11 mouse cellular contexts compared by ENCODE assay signal in genomic region chr7:112743063-112743462, GRCm38 (mm10).
DNase-seq lines count a peak whose midpoint lies in the region; ATAC-seq lines count a peak whose summit lies in the region.
"Had no signal": no experiment of that assay in that cellular context is flagged by ENCODE, and none has a peak within 500 bp of the region (broad histone marks: within the 10 kb centered on the region; RNA-seq: fewer than 3 reads in every experiment).

No protein-coding gene starts in this region.

- peaks cover 26% of the 10 kb centered on the region for H3K4me1 ChIP-seq in lung, embryonic 16.5 days (replicated peaks; ENCODE audit: control insufficient read depth, insufficient read depth, low read length)
- H3K4me1 ChIP-seq in hindbrain, embryonic 13.5 days (replicated peaks) = peaks cover 51% of the 10 kb centered on the region
- peaks cover 35% of the 10 kb centered on the region for H3K4me1 ChIP-seq in stomach, embryonic 15.5 days

- no peak for ATAC-seq in lung, embryonic 16.5 days (ENCODE audit: low read depth)
- no peak for ATAC-seq in hindbrain, embryonic 13.5 days (ENCODE audit: low FRiP score)
- peak; percentile 54; the same call in 1 of the 2 replicates for ATAC-seq in stomach, embryonic 15.5 days (ENCODE audit: insufficient read depth, low FRiP score, low read depth)
- ATAC-seq: Patski had no signal

- H3K9me3 ChIP-seq in lung, embryonic 16.5 days (ENCODE audit: control insufficient read depth, low read length) = no peaks in the 10 kb centered on the region
- H3K9me3 ChIP-seq in hindbrain, embryonic 13.5 days = no peaks in the 10 kb centered on the region
- no peaks in the 10 kb centered on the region for H3K9me3 ChIP-seq in stomach, embryonic 15.5 days
- H3K9me3 ChIP-seq: liver, embryonic 13.5 days had no signal

- no peaks in the 10 kb centered on the region for H3K36me3 ChIP-seq in lung, embryonic 16.5 days (ENCODE audit: control insufficient read depth, insufficient read depth, low read length)
- no peaks in the 10 kb centered on the region for H3K36me3 ChIP-seq in hindbrain, embryonic 13.5 days
- H3K36me3 ChIP-seq in stomach, embryonic 15.5 days = no peaks in the 10 kb centered on the region
- H3K36me3 ChIP-seq: liver, embryonic 13.5 days had no signal

- H3K4me3 ChIP-seq in lung, embryonic 16.5 days (ENCODE audit: low read length) = no peak overlapping the region
- H3K4me3 ChIP-seq in hindbrain, embryonic 13.5 days = no peak overlapping the region
- no peak overlapping the region for H3K4me3 ChIP-seq in stomach, embryonic 15.5 days (replicated peaks)
- H3K4me3 ChIP-seq: liver, embryonic 13.5 days had no signal

- no peak overlapping the region for H3K4me2 ChIP-seq in lung, embryonic 16.5 days (ENCODE audit: low read depth, low read length)
- H3K4me2 ChIP-seq in hindbrain, embryonic 13.5 days = 0 out of 2 replicates have a peak overlapping the region, but pooled peaks have one; percentile 32
- peak overlapping the region; percentile 26 for H3K4me2 ChIP-seq in stomach, embryonic 15.5 days

- no peak for DNase-seq in lung, postnatal 36 days
- DNase-seq in kidney, postnatal 14 days = peak; percentile 57
- no peak for DNase-seq in testis, postnatal 14 days (ENCODE audit: low spot score)
- DNase-seq in lung, adult 18-20 months = no peak
- DNase-seq in cerebellum, adult 18-20 months = no peak
- DNase-seq: liver, embryonic 13.5 days; thymus, adult 2 months had no signal

- peak overlapping the region; percentile 36 for H3K27ac ChIP-seq in lung, embryonic 16.5 days (ENCODE audit: low read length)
- H3K27ac ChIP-seq in hindbrain, embryonic 13.5 days = peak overlapping the region; percentile 37; the same call in 1 of the 2 replicates
- peak overlapping the region; percentile 67 for H3K27ac ChIP-seq in stomach, embryonic 15.5 days
- H3K27ac ChIP-seq: liver, embryonic 13.5 days had no signal

- no peak overlapping the region for H3K9ac ChIP-seq in lung, embryonic 16.5 days (ENCODE audit: low read length)
- H3K9ac ChIP-seq in hindbrain, embryonic 13.5 days = no peak overlapping the region
- no peak overlapping the region for H3K9ac ChIP-seq in stomach, embryonic 15.5 days
- H3K9ac ChIP-seq: liver, embryonic 13.5 days had no signal

- 36% methylated on average over 7 of the region's 7 CpGs for WGBS in lung, embryonic 16.5 days
- 22% methylated on average over 7 of the region's 7 CpGs for WGBS in hindbrain, embryonic 13.5 days
- 39% methylated on average over 7 of the region's 7 CpGs for WGBS in stomach, embryonic 15.5 days

- no peaks in the 10 kb centered on the region for H3K27me3 ChIP-seq in lung, embryonic 16.5 days (ENCODE audit: control insufficient read depth, insufficient read depth, low read depth, low read length)
- no peaks in the 10 kb centered on the region for H3K27me3 ChIP-seq in hindbrain, embryonic 13.5 days
- no peaks in the 10 kb centered on the region for H3K27me3 ChIP-seq in stomach, embryonic 15.5 days (replicated peaks)
- H3K27me3 ChIP-seq: Patski had no signal
